Mouse (Mus musculus) CD4-positive helper T cell, adult 2 months (primary cell): ENCODE measurements around the gene Prkcb.

ENCODE experiments used
- DNase-seq: peaks from one replicate; pipeline ENCODE4 v3.0.0-alpha.2; 2012; ENCODE audit warnings: low read depth, missing footprints, low spot score

The Prkcb gene

GRCm38 (mm10) chr7:122397699-122398098 is 109.1 kb downstream of the Prkcb start:
- peak; percentile 41 for DNase-seq

- peak; percentile 43 for DNase-seq
These were observed 113.5 kb downstream of the Prkcb start for GRCm38 (mm10) chr7:122402041-122402440.

DNA sequence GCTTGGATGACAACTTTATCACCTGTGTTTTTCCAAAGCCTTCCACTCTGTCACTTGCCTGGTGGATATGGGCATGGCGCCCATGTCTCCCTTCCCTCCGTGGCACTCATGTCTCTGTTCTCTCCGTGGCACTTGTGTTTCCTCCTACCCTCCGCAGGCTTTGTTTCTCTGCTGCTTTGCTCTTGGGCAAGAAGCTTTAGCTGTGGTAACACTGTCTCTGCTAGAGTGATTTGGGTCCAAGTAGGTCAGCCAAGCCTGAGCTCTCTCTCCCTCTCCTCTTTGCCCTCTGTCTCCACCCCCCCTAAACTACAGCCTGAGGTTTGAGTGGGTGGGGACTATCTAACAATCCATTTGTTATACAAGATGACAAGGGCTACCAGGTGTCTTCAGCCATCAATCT is 114.8 kb downstream of the Prkcb start:
- DNase-seq: no peak

DNA sequence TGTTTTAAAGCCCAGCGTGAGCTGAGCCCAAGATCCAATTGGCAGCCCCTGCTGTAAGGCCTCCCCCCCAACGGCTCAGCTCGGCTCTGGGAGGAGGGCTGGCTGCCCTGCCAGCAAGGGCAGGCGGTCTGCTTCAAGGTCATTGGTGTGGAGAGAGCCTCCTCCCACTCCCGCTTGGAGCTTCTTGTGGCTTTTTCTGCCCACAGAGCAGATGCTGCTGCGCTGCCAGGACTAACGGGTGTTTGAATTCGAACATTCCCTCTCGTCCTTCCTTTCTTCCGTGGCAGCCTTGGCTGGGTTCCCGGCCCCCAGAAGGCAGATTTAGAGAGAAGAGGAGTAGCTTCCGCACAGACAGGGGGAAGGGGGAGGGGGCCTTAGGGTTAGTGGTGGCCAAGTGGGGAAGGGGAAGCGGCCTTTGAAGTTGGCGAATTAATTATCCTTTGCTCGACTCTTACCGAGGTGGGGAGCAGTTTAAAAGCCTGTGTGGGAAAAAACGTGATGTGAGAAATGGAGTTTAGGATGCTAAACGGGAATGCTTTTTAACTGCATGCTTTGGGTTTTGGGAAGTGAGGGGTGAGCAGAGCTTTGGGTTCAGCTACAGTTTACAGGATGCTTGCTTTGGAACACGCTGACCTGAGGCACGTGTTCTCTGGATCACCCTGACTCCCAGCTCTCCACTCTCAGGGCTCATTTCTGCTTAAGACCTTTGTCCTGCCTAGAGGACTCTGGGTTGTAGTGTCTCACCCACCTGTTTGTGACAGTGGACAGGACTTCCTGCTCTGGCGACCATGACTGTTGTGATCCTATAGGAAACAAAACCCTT is 116.2 kb downstream of the Prkcb start:
- DNase-seq: no peak

DNA sequence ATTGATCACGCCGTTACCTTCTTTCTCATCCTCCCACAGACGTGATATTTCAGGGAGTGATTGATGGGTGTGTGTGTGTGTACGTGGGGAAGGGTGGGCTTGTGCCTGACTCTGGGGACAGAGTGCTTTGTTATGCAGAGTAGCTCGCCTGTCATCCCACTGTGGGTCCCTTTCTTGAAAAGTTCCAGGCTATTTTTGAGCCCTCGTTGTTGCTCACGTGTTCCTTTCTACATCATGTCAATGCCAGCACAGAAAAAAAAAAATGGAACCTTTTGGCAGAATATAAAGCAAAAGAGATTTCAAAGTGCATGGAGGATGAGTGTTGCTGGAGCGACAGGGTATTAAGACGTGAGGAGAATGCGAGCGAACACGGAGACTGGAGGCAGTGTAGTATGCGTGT is 118.1 kb downstream of the Prkcb start:
- DNase-seq: no peak

- no peak for DNase-seq
These were observed 121.4 kb downstream of the Prkcb start for GRCm38 (mm10) chr7:122409945-122410344.

GRCm38 (mm10) chr7:122410873-122411272 is 122.3 kb downstream of the Prkcb start:
- DNase-seq: no peak

DNA sequence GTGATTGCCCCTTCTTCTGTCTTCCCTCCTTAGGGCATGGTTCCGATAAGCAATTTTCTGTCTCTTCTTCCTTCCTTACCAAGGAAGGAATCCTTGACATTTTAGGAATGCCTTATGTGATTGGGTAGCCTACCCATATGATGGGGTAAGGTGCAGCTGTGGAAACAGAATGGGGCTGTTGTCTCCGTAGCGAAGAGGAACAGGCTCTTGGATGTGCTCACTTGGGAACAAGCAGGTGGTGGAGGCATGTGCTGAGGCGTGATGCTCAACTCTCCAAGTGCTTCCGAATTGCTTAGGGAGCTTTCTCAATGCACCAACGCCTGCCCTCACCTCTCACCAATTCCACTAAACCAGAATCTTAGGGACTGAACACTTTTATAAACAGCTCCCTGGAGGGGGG is 124.7 kb downstream of the Prkcb start:
- no peak for DNase-seq

DNA sequence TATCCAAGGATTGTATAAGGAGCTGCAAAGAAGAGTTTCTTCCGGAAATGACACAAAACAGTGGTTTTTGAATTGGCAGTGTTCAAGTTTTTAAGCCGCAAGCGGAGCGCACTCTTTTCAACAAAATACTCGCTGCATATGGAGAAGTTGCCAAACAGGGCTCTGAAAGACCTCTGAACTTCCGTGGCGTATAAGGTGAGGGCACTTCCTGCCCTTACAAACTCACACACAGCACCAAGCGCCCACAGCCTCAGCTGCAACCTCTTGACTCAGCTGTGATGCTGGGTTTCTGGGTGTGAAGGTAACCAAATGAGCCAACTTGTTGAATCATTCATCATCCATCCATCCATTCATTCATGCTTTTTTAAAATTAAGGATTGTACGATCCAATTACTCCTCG is 125.6 kb downstream of the Prkcb start:
- peak; percentile 69 for DNase-seq

DNA sequence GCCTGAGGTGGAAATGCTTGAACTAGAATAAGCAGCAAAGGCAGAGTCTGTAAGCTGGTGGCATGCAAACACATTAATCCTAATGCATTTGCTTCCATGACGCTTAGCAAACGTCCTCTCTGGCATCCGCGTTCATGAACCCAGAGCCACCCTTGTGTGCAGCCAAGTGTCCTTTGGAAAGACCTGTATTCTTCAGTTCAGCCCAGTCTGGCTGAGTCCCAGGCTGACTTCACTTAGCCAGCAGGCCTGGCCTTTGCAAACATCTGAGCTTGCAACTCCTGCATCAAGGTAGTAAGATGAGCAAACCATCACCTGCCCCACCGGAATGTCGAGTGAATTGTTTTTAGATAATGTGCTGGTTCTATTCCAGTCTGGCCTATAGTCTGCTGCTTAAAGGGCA is 126.1 kb downstream of the Prkcb start:
- no peak for DNase-seq

- DNase-seq: no peak
These were observed 126.8 kb downstream of the Prkcb start for GRCm38 (mm10) chr7:122415387-122415786.

DNA sequence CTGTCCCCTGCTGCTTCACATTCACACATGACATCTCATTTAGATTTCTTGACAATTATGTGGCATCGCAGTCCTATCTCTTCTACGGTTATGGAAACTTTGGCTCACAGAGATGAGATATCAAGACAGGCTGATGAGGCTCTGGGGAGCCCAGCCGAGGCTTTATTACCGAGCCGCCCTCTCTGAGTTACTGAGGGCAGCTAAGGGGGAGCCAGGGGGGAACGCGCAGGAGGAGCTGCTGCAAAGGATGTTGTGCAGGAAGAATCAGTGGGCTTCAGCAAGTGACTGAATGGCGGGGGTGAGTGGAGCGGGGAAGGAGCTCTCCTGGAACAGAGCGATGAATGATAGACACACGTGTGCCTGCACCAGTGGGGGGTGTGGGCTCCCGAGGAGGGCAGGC is 127.4 kb downstream of the Prkcb start:
- DNase-seq: no peak

DNA sequence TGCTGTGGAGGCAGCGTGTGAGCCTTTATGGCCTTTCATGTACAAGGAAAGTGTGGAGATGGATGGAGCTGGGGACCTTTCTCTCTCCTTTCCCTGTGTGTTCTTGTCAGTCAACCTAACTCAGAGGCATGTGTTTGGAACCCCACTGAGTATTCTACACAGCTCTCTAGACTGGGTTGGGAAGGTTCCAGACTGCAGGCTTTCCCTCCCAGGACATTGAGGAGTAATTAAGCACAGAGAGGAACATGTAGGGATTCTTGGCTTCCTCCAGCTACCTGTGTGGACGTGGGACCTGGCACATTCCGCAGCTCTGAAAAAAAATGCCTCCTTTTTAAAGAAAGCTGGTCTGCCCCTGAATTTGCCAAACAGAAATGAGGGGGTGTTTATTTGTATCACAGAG is 130.0 kb downstream of the Prkcb start:
- DNase-seq: no peak

- no peak for DNase-seq
These were observed 135.3 kb downstream of the Prkcb start for GRCm38 (mm10) chr7:122423816-122424215.

- no peak for DNase-seq
These were observed 140.6 kb downstream of the Prkcb start for GRCm38 (mm10) chr7:122429134-122429533.

DNA sequence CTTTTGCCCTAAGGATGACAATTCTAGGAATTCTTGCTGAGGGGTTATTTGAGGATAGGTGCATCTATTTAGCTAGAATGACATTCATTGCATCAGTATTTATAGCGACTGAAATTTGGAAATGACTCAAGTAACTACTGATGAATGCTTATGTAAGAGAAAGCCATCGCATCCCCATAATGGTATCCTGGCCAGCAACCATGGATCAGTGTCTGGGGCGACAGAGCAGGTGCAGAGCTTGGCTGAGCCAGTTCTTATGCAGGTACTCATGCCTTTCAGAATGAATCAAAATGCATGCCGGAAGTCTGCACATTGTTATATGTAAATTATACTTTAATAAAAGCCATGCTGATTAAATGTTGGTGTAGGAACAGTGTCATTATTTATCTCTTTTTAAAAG is 143.8 kb downstream of the Prkcb start:
- no peak for DNase-seq

DNA sequence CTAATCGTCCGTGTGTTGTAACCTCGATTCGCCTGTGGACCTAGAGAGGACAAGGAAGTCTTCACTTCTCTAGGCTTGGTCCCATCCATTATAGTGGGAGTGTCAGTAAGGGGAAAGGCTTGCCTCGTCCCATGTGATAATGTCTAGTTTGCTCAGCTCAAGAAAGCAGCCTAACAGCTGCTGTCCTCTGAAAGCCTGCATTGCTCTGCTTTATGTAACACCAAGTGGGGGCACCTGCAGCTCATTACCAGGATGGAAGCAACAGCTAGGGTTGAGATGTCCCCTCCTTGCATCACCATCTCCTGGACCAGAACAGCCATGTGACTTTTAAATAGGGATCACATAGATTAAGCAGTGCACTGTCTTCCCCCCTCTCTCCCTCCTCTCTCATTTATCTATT is 144.8 kb downstream of the Prkcb start:
- DNase-seq: no peak

- no peak for DNase-seq
These were observed 146.4 kb downstream of the Prkcb start for GRCm38 (mm10) chr7:122434941-122435340.

- DNase-seq: no peak
These were observed 147.0 kb downstream of the Prkcb start for GRCm38 (mm10) chr7:122435561-122435960.

- no peak for DNase-seq
These were observed 148.8 kb downstream of the Prkcb start for GRCm38 (mm10) chr7:122437390-122437789.

GRCm38 (mm10) chr7:122445056-122445455 is 156.5 kb downstream of the Prkcb start:
- peak; percentile 63 for DNase-seq

- DNase-seq: no peak
These were observed 164.1 kb downstream of the Prkcb start for GRCm38 (mm10) chr7:122452671-122453070.

GRCm38 (mm10) chr7:122459203-122459965 is 170.8 kb downstream of the Prkcb start:
- peak; percentile 80 for DNase-seq
